Mouse (Mus musculus) stomach, embryonic 16.5 days (tissue): ENCODE measurements at regions not wholly inside any gene's neighbourhood (a gene's known extent, or its start where the extent isn't known, plus 50 kb on each side); places are given as distances from the start of the nearest gene placed in this dataset.

Source experiments
- ATAC-seq: fragments of 200-750 bp; cut with Nextera tagmentation; 2 replicates; pipeline ENCODE4 v1.8.0; 2017; ENCODE audit warnings: moderate number of reproducible peaks, moderate TSS enrichment; ENCODE audit not compliant: insufficient read depth, low FRiP score
- H3K27ac ChIP-seq: fragments of 300-500 bp; sonication (generic); 2 replicates; pipeline ENCODE4 v1.5.1; 2014; ENCODE audit warnings: low read length
- H3K27me3 ChIP-seq: fragments of 300-500 bp; sonication (generic); 2 replicates; pipeline ENCODE4 v1.6.1; 2014; ENCODE audit warnings: low read length, control low read depth, mixed read lengths; ENCODE audit not compliant: control insufficient read depth, insufficient read depth
- H3K36me3 ChIP-seq: fragments of 300-500 bp; sonication (generic); 2 replicates; pipeline ENCODE4 v1.6.1; 2014; ENCODE audit warnings: low read length; ENCODE audit not compliant: control insufficient read depth, insufficient read depth
- H3K4me1 ChIP-seq: fragments of 300-500 bp; sonication (generic); 2 replicates; pipeline ENCODE4 v1.6.1; 2014; ENCODE audit warnings: low read length, control low read depth, mixed read lengths; ENCODE audit not compliant: control insufficient read depth, insufficient read depth
- H3K4me2 ChIP-seq: fragments of 300-500 bp; sonication (generic); 2 replicates; pipeline ENCODE4 v1.6.1; 2014; ENCODE audit warnings: low read depth, low read length, mixed read lengths
- H3K4me3 ChIP-seq: fragments of 300-500 bp; sonication (generic); replicated peaks from 2 replicates; pipeline ENCODE4 v1.5.1; 2014; ENCODE audit warnings: mild to moderate bottlenecking, low read length
- H3K9ac ChIP-seq: fragments of 300-500 bp; sonication (generic); 2 replicates; pipeline ENCODE4 v1.6.1; 2014; ENCODE audit warnings: low read length
- H3K9me3 ChIP-seq: fragments of 300-500 bp; sonication (generic); replicated peaks from 2 replicates; pipeline ENCODE4 v1.6.1; 2016; ENCODE audit warnings: low read length, control low read depth; ENCODE audit not compliant: control insufficient read depth
- WGBS: fragments of 180-500 bp; shearing (Covaris S2); extraction: QIAGEN DNeasy Blood & Tissue Kit; methylation state at CpG from one replicate; pipeline ENCODE4 v1.1.7; 2014; 5-methylcytosine and 5-hydroxymethylcytosine counted together

- Histone ChIP-seq H3K4me3 (peak overlapping the region; percentile 3; the same call in 1 of the 2 replicates), H3K36me3 (no peaks in the 10 kb centered on the region), H3K9me3 (no peaks in the 10 kb centered on the region), H3K4me1 (peaks cover 9% of the 10 kb centered on the region; the same call in 1 of the 2 replicates), H3K27ac (no peak overlapping the region), H3K9ac (no peak overlapping the region; the same call in 1 of the 2 replicates), H3K27me3 (no peaks in the 10 kb centered on the region), H3K4me2 (peak overlapping the region; percentile 36)
- ATAC-seq, result no peak
- WGBS, result 13% methylated on average over 13 of the region's 13 CpGs
These were observed 54.5 kb upstream of the Mafb start for GRCm38 (mm10) chr2:160421216-160421911.

- ATAC-seq, result no peak
- WGBS, result 92% methylated on average over 7 of the region's 7 CpGs
- H3K27ac ChIP-seq, result no peak overlapping the region
These were observed 57.6 kb upstream of the Mafb start for GRCm38 (mm10) chr2:160424491-160424890.

GRCm38 (mm10) chr2:160427431-160427830 is 60.6 kb upstream of the Mafb start:
- Histone ChIP-seq H3K9ac (no peak overlapping the region), H3K9me3 (no peaks in the 10 kb centered on the region), H3K27ac (no peak overlapping the region), H3K4me2 (no peak overlapping the region), H3K4me3 (no peak overlapping the region), H3K27me3 (no peaks in the 10 kb centered on the region), H3K4me1 (no peaks in the 10 kb centered on the region), H3K36me3 (no peaks in the 10 kb centered on the region)
- WGBS, result 60% methylated on average over 10 of the region's 10 CpGs
- no peak for ATAC-seq

More at GRCm38 (mm10) chr2:160424491-160424890, 57.6 kb upstream of the Mafb start:
- no peaks in the 10 kb centered on the region for H3K9me3 ChIP-seq
- no peak overlapping the region for H3K9ac ChIP-seq
- H3K4me3 ChIP-seq, result no peak overlapping the region
- no peak overlapping the region for H3K4me2 ChIP-seq
- no peaks in the 10 kb centered on the region for H3K27me3 ChIP-seq
- no peaks in the 10 kb centered on the region for H3K36me3 ChIP-seq
- peaks cover 9% of the 10 kb centered on the region; the same call in 1 of the 2 replicates for H3K4me1 ChIP-seq

GRCm38 (mm10) chr2:160433252-160433651 is 66.4 kb upstream of the Mafb start:
- Histone ChIP-seq H3K27me3 (no peaks in the 10 kb centered on the region; the same call in 1 of the 2 replicates), H3K9me3 (no peaks in the 10 kb centered on the region), H3K4me2 (no peak overlapping the region), H3K9ac (no peak overlapping the region), H3K36me3 (no peaks in the 10 kb centered on the region), H3K4me1 (peaks cover 6% of the 10 kb centered on the region; the same call in 1 of the 2 replicates), H3K27ac (0 out of 2 replicates have a peak overlapping the region, but pooled peaks have one; percentile 36), H3K4me3 (no peak overlapping the region)
- peak; percentile 88 for ATAC-seq
- WGBS, result 34% methylated on average over 10 of the region's 10 CpGs

GRCm38 (mm10) chr2:160434701-160435100 is 67.8 kb upstream of the Mafb start:
- Histone ChIP-seq H3K9ac (no peak overlapping the region), H3K9me3 (no peaks in the 10 kb centered on the region), H3K4me1 (peaks cover 6% of the 10 kb centered on the region; the same call in 1 of the 2 replicates), H3K27ac (no peak overlapping the region), H3K36me3 (no peaks in the 10 kb centered on the region), H3K4me2 (no peak overlapping the region), H3K4me3 (no peak overlapping the region), H3K27me3 (no peaks in the 10 kb centered on the region; the same call in 1 of the 2 replicates)
- no peak for ATAC-seq
- 76% methylated on average over 5 of the region's 5 CpGs for WGBS

DNA sequence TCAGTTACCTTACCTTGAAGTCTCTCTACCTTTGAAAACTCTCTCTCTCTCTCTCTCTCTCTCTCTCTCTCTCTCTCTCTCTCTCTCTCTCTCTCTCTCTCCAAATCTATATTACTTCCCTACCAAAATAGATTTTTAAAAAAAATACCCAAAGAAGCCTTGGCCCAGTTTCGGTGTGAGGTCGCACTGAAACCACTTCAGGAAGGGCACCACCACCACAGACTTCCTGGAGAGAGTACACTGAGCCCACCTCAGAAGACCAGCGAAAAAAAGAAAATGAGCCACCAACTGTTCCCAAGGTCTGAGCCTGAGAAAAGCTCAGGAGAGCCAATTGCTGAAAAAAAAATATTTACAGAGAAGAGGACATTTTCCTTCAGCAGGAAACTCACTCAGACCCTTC is 68.8 kb upstream of the Mafb start:
- Histone ChIP-seq H3K9me3 (no peaks in the 10 kb centered on the region), H3K4me3 (no peak overlapping the region), H3K9ac (no peak overlapping the region), H3K36me3 (no peaks in the 10 kb centered on the region), H3K27ac (no peak overlapping the region), H3K4me2 (no peak overlapping the region), H3K27me3 (no peaks in the 10 kb centered on the region; the same call in 1 of the 2 replicates), H3K4me1 (peaks cover 6% of the 10 kb centered on the region; the same call in 1 of the 2 replicates)
- no peak for ATAC-seq
- 76% methylated on average over 3 of the region's 3 CpGs for WGBS

GRCm38 (mm10) chr2:160439028-160439427 is 72.2 kb upstream of the Mafb start:
- no peaks in the 10 kb centered on the region for H3K9me3 ChIP-seq
- H3K4me2 ChIP-seq, result no peak overlapping the region
- 86% methylated on average over 2 of the region's 2 CpGs for WGBS
- H3K27me3 ChIP-seq, result no peaks in the 10 kb centered on the region; the same call in 1 of the 2 replicates
- ATAC-seq, result no peak
- H3K9ac ChIP-seq, result no peak overlapping the region
- H3K36me3 ChIP-seq, result no peaks in the 10 kb centered on the region
- H3K4me1 ChIP-seq, result no peaks in the 10 kb centered on the region
- no peak overlapping the region for H3K27ac ChIP-seq
- no peak overlapping the region for H3K4me3 ChIP-seq

GRCm38 (mm10) chr2:160440236-160440635 is 73.4 kb upstream of the Mafb start:
- WGBS, result 88% methylated on average over 9 of the region's 9 CpGs
- Histone ChIP-seq H3K27ac (no peak overlapping the region), H3K36me3 (no peaks in the 10 kb centered on the region), H3K4me3 (no peak overlapping the region), H3K9me3 (no peaks in the 10 kb centered on the region), H3K9ac (no peak overlapping the region), H3K27me3 (no peaks in the 10 kb centered on the region; the same call in 1 of the 2 replicates), H3K4me2 (no peak overlapping the region), H3K4me1 (no peaks in the 10 kb centered on the region)
- ATAC-seq, result no peak

DNA sequence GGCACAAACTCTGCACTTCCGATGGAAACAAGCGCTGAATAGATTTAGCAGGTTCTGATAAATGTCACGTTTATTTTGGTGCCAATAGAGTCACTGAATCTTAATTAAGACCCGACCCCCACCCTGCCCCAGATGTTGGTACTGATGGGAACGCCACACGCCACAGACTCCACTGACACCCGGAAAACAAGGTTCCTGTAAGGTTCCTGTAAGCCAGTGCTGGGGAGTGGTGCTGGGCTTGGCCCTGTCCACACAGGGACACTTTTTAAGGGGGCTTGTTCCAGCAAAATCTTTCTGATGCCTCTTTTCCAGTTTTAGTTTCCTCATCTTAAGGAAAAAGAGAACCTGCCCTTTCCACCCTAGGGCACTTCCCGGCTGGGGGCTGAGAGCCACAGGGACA is 84.2 kb upstream of the Mafb start:
- Histone ChIP-seq H3K9ac (no peak overlapping the region; the same call in 1 of the 2 replicates), H3K27ac (peak overlapping the region; percentile 14; the same call in 1 of the 2 replicates), H3K36me3 (no peaks in the 10 kb centered on the region), H3K9me3 (no peaks in the 10 kb centered on the region), H3K4me3 (peak overlapping the region; percentile 45), H3K4me2 (peak overlapping the region; percentile 76), H3K4me1 (no peaks in the 10 kb centered on the region), H3K27me3 (no peaks in the 10 kb centered on the region)
- WGBS, result 16% methylated on average over 8 of the region's 8 CpGs
- ATAC-seq, result peak; percentile 56; the same call in 1 of the 2 replicates
